Mouse (Mus musculus): Measurements from ENCODE around the gene Ckap2l. TPM values are rescaled to one million over a fixed set of nuclear protein-coding genes. Genes with fewer than 3 reads are reported as not detected.

The Ckap2l gene
- polyA plus RNA-seq, 1 experiment from 2014 or later = 5.8 TPM

DNA sequence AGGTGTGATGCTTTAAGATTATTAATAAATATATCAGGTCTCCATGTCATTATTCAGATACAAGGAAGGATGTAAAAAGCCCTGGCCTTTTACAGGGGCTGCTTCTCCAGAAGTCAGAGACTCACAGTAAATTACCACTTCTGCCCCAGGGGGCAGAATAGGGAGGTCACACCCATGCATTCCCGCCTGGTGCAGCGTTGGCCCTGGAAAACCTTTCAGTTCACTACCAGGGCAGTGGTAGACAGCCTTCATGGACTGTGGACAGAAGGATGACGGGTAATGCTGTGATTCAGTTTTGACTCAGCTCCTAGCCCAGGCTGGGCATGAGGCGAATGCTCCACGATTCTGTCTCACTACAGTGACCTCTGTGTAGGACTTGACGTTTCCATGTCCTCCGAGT is 50.6 kb downstream of the Ckap2l start:
- no peak overlapping the region for H3K27ac ChIP-seq (replicated peaks)
- 81% methylated on average over 7 of the region's 7 CpGs for WGBS
- no peak overlapping the region for H3K9ac ChIP-seq (replicated peaks)
- ATAC-seq (ENCODE audit: low FRiP score) = no peak
- H3K4me1 ChIP-seq = no peaks in the 10 kb centered on the region
- H3K9me3 ChIP-seq (replicated peaks) = no peaks in the 10 kb centered on the region
- no peaks in the 10 kb centered on the region for H3K36me3 ChIP-seq
- no peak overlapping the region for H3K4me3 ChIP-seq (replicated peaks)
- no peak overlapping the region for H3K4me2 ChIP-seq
- no peaks in the 10 kb centered on the region for H3K27me3 ChIP-seq (replicated peaks)

DNA sequence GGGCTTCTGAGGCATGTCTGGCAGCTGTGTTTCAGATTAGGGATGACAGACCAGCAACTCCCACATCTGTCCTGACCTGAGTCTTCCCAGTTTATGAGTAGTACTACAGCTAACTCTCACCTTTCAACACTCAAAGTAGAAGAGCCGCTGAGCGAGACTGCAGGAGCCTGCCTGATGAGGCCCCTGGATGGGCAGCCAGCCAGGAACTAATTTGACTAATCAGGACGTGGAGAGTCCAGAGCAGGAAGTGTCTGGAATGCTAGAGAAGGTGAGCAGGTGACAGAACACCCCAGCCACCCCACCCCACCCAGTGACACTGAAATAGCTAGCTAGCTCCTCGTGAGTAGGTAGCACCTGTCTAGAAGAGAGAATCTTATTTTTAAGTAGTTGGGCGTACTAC is 51.4 kb downstream of the Ckap2l start:
- Histone ChIP-seq H3K4me1 (no peaks in the 10 kb centered on the region), H3K36me3 (no peaks in the 10 kb centered on the region), H3K27ac (replicated peaks) (no peak overlapping the region), H3K4me3 (replicated peaks) (no peak overlapping the region), H3K9me3 (replicated peaks) (no peaks in the 10 kb centered on the region), H3K9ac (replicated peaks) (no peak overlapping the region), H3K4me2 (no peak overlapping the region), H3K27me3 (replicated peaks) (no peaks in the 10 kb centered on the region)
- ATAC-seq (ENCODE audit: low FRiP score) = no peak
- WGBS = 68% methylated on average over 5 of the region's 5 CpGs

DNA sequence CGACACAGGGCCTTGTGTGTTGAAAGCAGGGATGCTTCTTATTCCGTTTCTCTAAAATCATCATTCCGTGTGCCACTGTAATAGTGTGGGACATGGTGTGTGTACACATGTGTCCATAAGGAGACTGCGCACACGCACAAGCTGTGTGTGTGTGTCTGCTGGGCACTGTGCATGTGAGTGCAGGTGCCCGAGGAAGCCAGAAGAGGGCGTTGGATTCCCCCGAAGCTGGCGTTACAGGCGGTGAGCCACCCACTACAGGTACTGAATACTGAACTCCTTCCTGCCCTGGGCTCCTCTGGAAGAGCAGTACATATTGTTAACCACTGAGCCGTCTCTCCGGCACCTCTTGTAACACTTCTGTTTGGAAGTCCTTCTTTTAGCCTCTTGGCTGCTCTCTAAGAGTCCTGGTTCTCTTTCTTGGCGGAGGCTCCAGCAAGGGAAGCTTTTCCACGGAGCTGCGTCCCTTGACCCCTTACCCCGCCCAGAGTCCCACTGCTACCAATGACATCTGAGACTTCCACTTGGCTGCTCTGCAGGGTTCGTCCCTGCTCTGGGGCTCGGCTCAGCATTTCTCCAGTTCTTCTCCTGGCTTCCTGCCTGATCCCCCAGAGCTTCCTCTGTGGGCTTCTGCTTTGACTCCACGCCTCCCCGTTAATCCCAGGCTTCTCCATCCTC is 52.4 kb downstream of the Ckap2l start:
- WGBS = 87% methylated on average over 20 of the region's 20 CpGs
- H3K4me1 ChIP-seq = no peaks in the 10 kb centered on the region
- no peak overlapping the region for H3K4me2 ChIP-seq
- H3K9me3 ChIP-seq (replicated peaks) = no peaks in the 10 kb centered on the region
- no peak overlapping the region for H3K4me3 ChIP-seq (replicated peaks)
- no peaks in the 10 kb centered on the region for H3K36me3 ChIP-seq
- ATAC-seq (ENCODE audit: low FRiP score) = no peak
- no peaks in the 10 kb centered on the region for H3K27me3 ChIP-seq (replicated peaks)
- H3K27ac ChIP-seq (replicated peaks) = no peak overlapping the region
- no peak overlapping the region for H3K9ac ChIP-seq (replicated peaks)

DNA sequence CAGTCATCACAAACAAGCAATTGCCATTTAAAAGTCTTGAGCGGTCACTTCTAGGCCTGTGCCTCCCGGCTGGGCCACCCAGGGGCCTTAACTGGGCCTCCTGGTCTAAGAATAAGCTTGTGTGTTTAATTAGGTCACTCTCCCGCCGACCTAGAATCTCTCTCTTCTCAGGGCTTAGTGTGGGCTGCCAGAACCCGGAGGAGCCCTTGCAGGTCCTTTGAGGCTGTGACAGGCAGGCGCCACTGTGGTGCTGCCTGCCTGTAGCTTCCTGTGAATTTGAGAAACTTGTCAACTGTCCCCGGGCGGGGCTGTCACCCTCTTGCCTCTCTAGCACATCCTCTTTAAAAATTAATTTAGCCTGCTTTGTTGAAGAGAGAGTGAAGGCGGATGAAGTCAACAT is 53.2 kb downstream of the Ckap2l start:
- Histone ChIP-seq H3K27me3 (replicated peaks) (no peaks in the 10 kb centered on the region), H3K4me3 (replicated peaks) (no peak overlapping the region), H3K9ac (replicated peaks) (no peak overlapping the region), H3K27ac (replicated peaks) (no peak overlapping the region), H3K9me3 (replicated peaks) (no peaks in the 10 kb centered on the region), H3K36me3 (no peaks in the 10 kb centered on the region), H3K4me2 (no peak overlapping the region), H3K4me1 (no peaks in the 10 kb centered on the region)
- no peak for ATAC-seq (ENCODE audit: low FRiP score)
- 57% methylated on average over 9 of the region's 9 CpGs for WGBS

DNA sequence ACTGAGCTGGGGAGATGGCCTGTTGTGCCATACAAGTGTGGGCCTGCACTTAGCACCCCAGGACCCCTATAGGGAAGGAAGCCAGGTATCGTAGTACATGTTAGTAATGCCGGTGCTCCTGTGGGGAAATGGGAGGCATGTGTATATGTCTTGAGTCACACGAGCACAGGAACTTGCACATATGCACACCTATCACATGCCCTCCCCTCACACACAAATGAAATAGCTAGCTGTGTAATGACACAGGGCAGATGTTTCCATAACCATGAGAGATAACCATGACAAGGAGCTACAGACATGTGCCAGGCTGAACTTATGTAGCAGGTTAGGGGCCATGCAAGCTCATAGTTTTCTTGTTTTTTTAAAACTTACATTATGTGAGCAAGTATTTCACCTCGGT is 54.0 kb downstream of the Ckap2l start:
- WGBS = 94% methylated on average over 4 of the region's 4 CpGs

DNA sequence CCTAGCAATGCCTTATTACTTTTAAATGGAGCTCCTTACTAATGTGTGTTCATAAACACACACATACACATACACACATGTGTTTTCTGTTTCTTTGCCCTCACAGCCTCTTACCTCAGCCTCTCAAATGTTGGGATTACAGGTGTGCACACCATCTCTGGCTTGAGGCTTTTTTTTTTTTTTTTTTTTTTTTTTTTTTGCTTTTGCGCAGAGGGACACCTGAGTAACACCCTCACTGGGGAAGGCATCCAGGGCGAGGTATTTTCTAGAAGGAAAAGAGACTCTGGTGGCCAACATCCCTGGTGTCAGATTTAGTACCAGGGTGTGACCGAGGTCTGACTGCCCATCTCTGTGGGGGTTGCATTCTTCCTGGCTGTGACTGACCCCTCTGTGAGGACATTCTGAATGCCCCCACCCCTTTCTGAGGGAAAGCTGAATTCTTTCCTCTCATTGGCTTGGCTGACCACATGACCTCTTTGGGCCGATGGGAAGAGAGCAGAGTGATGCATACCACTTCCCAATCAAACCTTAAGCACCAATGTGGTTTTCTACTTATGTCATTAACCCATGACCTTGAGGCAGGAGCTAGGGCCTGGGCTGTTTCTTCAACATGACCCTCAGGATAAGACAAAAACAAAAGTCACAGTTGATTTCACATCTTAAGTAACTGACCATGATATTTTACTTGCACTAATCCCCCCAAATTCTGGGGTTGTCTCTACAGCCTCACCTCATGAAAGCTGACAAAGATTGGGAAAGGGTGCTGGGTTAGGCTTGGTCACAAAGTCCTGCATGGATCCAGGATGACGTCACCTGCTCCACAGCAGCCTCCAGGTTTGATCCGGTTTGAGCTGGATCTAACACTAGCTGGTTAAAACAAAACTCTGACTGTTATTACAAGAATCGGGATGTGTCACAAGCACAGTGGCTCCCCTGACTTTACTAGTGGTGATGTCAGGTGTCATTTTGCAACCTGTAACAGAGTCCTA is 54.9 kb downstream of the Ckap2l start:
- H3K27ac ChIP-seq (replicated peaks) = no peak overlapping the region
- no peak for ATAC-seq (ENCODE audit: low FRiP score)
- H3K27me3 ChIP-seq (replicated peaks) = no peaks in the 10 kb centered on the region
- WGBS = 68% methylated on average over 7 of the region's 7 CpGs
- no peak overlapping the region for H3K9ac ChIP-seq (replicated peaks)
- H3K4me3 ChIP-seq (replicated peaks) = no peak overlapping the region
- H3K4me1 ChIP-seq = no peaks in the 10 kb centered on the region
- H3K36me3 ChIP-seq = no peaks in the 10 kb centered on the region
- no peak overlapping the region for H3K4me2 ChIP-seq
- no peaks in the 10 kb centered on the region for H3K9me3 ChIP-seq (replicated peaks)

More for the DNA sequence above, 54.0 kb downstream of the Ckap2l start:
- H3K9ac ChIP-seq (replicated peaks) = no peak overlapping the region
- H3K36me3 ChIP-seq = no peaks in the 10 kb centered on the region
- ATAC-seq (ENCODE audit: low FRiP score) = no peak
- H3K9me3 ChIP-seq (replicated peaks) = no peaks in the 10 kb centered on the region
- H3K4me1 ChIP-seq = no peaks in the 10 kb centered on the region
- no peak overlapping the region for H3K4me3 ChIP-seq (replicated peaks)
- no peaks in the 10 kb centered on the region for H3K27me3 ChIP-seq (replicated peaks)
- H3K27ac ChIP-seq (replicated peaks) = no peak overlapping the region
- H3K4me2 ChIP-seq = no peak overlapping the region

DNA sequence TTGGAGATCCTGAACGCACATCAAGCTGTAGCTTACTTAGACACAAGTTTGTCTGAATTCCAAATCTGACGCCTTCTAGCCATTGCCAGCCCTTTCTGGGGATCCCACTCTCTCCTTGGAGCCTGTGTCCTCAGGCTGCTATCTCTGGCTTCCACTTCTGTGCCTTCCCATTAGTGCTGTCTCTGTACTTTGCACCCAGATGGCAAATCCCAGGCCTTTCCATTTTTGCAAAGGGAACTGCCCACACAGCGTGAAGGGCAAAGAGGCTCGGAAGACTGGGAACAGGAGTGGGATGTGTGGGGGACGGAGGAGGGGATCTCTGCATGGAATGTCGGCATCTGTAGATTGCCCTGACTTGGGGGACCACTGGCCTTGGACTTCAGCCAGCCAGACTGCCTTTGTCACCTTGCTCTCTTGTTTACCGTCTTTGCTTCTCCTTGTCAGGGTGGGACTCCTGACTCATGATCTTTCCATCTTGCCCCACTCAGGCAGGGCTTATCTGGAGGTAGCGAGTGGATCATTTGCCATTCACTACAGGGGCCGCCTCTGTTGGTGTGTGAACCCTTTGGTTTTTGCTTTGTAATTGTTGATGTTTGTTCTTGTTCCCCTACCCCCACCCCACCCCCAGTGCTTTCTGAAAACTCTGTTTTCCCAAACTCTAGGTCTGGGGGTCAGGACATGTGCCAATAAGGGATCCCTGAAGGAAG is 56.1 kb downstream of the Ckap2l start:
- no peak overlapping the region for H3K9ac ChIP-seq (replicated peaks)
- H3K4me3 ChIP-seq (replicated peaks) = no peak overlapping the region
- H3K9me3 ChIP-seq (replicated peaks) = no peaks in the 10 kb centered on the region
- H3K27ac ChIP-seq (replicated peaks) = no peak overlapping the region
- H3K4me1 ChIP-seq = no peaks in the 10 kb centered on the region
- 72% methylated on average over 9 of the region's 9 CpGs for WGBS
- H3K27me3 ChIP-seq (replicated peaks) = no peaks in the 10 kb centered on the region
- ATAC-seq (ENCODE audit: low FRiP score) = no peak
- H3K36me3 ChIP-seq = no peaks in the 10 kb centered on the region
- no peak overlapping the region for H3K4me2 ChIP-seq

DNA sequence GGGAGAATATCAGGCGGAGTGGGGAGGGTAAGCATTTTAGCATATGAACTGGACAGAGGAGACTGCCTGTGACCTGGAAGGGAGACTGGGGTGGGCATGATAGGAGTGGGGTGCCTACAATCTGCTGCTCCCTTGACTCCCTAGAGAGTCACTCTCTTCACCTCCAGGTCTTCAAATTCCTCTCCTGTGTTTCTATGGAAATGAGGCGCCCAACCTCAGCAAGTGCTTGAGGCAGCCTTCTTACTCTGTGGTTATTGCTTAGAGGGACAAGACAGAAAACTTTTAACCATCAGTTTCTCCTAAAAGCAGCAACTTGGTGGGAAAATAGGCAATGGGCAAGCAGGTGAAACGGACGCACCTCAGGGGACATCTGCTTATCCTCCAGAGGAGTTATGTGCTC is 60.5 kb downstream of the Ckap2l start:
- Histone ChIP-seq H3K4me2 (no peak overlapping the region), H3K4me1 (no peaks in the 10 kb centered on the region), H3K9ac (replicated peaks) (no peak overlapping the region), H3K9me3 (replicated peaks) (no peaks in the 10 kb centered on the region), H3K4me3 (replicated peaks) (no peak overlapping the region), H3K36me3 (no peaks in the 10 kb centered on the region), H3K27me3 (replicated peaks) (no peaks in the 10 kb centered on the region), H3K27ac (replicated peaks) (no peak overlapping the region)
- 76% methylated on average over 4 of the region's 4 CpGs for WGBS
- no peak for ATAC-seq (ENCODE audit: low FRiP score)

DNA sequence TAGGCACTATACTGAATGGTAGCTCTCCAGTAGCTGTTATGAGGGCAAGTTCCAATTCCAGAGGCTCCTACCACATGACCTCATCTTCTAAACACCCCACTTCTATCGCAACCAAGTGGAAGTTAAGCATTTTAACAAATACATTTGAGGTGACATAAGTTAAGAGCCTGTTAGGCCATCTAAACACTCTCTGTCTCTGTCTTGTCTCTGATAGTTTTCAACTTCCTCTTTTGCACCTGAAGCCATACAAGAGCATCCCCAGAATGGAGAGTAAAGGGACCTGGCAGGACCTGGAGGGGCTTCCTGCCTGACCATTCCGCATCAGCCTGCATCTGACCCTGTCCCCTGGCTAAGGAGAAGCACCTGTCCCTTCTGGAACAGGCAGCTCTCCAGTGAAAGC is 62.3 kb downstream of the Ckap2l start:
- H3K27me3 ChIP-seq (replicated peaks) = no peaks in the 10 kb centered on the region
- H3K4me2 ChIP-seq = no peak overlapping the region
- no peak overlapping the region for H3K9ac ChIP-seq (replicated peaks)
- no peak overlapping the region for H3K27ac ChIP-seq (replicated peaks)
- H3K9me3 ChIP-seq (replicated peaks) = no peaks in the 10 kb centered on the region
- WGBS = 92% methylated on average over 2 of the region's 2 CpGs
- H3K4me1 ChIP-seq = no peaks in the 10 kb centered on the region
- no peak overlapping the region for H3K4me3 ChIP-seq (replicated peaks)
- no peak for ATAC-seq (ENCODE audit: low FRiP score)
- H3K36me3 ChIP-seq = no peaks in the 10 kb centered on the region

DNA sequence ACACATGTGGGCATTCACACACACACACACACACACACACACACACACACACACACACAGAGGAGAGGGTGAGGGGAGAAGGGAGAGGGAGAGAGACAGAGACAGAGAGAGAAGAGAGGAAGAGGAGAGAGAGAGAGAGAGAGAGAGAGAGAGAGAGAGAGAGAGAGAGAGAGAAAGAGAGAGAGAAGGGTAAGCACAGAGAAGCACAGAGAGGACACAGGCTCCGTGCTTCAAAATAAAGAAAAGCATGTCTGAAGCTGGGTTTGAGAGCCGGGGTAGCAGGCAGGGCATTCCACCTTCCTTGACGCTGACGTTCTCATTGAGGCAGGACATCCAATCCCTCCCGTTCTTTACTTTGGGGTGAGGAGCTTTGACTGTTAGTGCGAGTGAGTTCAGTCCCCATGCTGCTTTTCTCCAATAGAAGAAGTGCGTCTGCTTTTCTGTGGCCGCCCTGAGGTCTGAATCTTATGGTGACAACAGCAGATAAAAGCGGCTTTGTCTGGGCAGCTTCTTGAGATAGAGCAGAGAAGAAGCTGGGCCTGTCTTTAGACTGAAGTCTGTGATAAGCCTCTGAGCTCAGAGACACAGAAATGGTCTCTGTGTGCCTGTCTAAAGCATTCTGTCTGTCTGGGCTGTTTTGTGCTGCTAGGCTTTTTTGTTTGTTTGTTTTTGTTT is 63.1 kb downstream of the Ckap2l start:
- no peaks in the 10 kb centered on the region for H3K9me3 ChIP-seq (replicated peaks)
- no peaks in the 10 kb centered on the region for H3K4me1 ChIP-seq
- no peaks in the 10 kb centered on the region for H3K27me3 ChIP-seq (replicated peaks)
- no peak overlapping the region for H3K9ac ChIP-seq (replicated peaks)
- H3K4me3 ChIP-seq (replicated peaks) = no peak overlapping the region
- ATAC-seq (ENCODE audit: low FRiP score) = no peak
- H3K36me3 ChIP-seq = no peaks in the 10 kb centered on the region
- H3K27ac ChIP-seq (replicated peaks) = no peak overlapping the region
- WGBS = 59% methylated on average over 9 of the region's 9 CpGs
- no peak overlapping the region for H3K4me2 ChIP-seq

DNA sequence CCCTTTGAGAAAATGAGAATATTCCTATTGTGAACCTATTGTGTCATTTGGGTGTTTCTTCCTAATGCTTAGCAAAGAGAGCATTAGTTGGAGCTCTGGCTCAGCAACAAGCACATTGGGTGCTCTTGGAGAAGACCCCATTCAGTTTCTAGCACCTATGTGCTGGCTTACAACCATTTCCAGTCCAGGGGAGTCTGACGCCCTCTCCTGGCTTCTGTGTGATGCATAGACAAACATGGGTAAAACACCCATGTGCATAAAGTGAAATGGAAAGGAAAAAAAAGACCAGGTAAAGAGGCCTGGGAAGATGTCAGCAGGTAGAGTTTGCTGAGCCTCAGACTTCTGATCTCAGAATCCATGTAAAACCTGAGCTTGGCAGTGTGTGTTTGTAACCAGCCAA is 63.8 kb downstream of the Ckap2l start:
- H3K27ac ChIP-seq (replicated peaks) = no peak overlapping the region
- no peak overlapping the region for H3K4me2 ChIP-seq
- ATAC-seq (ENCODE audit: low FRiP score) = no peak
- no peak overlapping the region for H3K9ac ChIP-seq (replicated peaks)
- H3K36me3 ChIP-seq = no peaks in the 10 kb centered on the region
- no peaks in the 10 kb centered on the region for H3K9me3 ChIP-seq (replicated peaks)
- H3K4me1 ChIP-seq = no peaks in the 10 kb centered on the region
- H3K4me3 ChIP-seq (replicated peaks) = no peak overlapping the region
- no peaks in the 10 kb centered on the region for H3K27me3 ChIP-seq (replicated peaks)
- 84% methylated on average over 1 of the region's 1 CpGs for WGBS

All from neural tube, embryonic 15.5 days (tissue).